Mouse (Mus musculus) ZHBTc4 (cell line): ENCODE data around the gene Plgrkt.

ENCODE experiments used
- DNase-seq: peaks from one replicate; pipeline ENCODE4 v3.0.0-alpha.2; 2011; ENCODE audit warnings: low read depth, low spot score

Plgrkt gene

DNA sequence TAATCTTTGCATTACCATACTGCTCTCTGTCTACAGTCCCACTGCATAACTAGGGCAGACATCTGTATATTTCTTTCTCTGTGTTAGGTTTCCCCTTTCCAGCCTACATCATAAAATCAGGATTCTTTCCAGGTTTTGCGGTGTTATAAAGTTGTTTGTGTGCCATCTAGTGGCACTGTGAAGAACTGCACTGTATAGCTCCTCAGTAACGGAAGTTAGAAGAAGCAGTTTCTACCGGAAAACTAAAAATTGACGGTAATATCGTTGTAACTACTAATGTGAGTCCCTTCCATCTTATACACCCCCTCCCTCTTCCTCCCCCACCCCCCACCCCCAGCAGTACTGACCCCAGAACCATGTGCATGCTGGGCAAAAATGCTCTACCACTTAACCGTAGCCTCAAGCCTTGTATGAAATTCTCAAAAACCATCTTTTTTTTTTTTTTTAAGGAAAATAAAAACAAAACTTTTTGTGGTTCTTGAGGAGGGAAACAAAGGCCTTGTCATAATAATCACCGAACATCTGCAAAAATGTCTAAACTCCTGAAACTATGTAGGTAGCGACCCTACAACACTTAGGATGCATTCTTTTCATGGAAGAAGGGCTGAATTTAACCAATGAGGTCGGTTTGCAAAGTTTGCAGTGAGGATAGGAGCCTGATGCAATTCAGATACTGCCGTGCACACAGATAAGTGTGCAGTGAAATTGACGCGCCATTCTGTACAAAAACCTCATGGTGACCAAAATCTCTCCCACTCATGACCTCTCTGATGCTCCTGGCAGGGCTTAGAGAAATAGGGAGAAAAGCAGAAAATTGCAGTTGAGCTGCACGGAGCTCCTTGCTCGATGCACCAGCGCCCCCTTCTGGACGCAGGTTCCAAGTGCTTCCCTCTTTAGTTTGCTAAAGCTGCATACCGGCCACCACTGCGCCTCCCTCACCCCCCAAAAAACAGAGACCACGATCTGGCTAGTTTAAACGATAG, 12.0 kb downstream of the Plgrkt start:
- peak; percentile 89 for DNase-seq

DNA sequence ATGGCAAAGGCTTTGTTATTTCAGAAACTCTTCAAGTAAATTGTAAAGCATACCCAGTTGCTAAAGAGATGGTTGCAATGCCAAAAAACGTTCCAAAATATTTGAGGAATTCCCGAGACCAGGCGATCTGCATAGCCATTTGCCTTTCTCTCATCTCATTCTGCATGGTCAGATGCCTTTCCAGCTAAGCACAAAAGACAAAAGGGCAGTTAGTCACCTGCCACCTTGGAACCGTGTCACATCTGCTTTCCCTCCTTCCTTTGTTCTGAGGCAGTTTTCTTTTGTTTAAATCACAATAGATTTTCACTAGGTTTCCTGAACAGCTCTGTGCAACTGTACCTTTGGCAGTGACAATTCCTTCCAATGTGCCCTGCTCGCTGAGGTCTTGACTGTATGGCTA, 16.2 kb downstream of the Plgrkt start:
- peak; percentile 84 for DNase-seq

DNA sequence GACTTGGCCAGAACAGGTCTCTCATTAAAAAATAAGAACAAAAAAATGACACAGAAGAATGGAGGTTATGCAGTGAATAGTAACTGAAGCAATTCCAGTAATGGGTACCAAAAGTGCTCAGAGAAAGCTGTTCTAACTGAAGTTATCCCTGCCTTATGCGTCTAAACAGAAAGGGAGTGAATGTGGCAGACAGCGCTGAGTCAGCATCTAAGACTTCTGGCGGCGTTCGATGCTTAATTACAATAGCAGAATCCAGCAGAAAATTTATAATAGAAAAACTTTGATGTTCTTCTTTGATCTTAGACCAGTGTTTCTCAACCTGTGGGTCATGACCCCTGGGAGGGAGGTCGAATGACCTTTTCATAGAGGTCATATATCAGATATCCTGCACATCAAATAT, 21.6 kb downstream of the Plgrkt start:
- no peak for DNase-seq

DNA sequence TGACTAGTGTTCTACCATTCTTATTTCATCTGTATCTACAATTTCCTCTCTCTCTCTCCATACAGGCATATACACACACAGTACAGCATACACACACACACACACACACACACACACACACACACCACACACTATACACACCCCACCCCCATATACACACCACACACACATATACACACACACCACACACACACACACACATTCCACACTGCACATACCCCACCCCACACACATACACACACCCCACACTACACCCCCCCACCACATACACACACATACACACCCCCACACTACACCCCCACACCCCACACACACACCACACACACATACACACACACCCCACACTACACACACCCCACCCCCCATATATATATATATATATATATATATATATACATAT, 22.3 kb downstream of the Plgrkt start:
- DNase-seq: no peak

DNA sequence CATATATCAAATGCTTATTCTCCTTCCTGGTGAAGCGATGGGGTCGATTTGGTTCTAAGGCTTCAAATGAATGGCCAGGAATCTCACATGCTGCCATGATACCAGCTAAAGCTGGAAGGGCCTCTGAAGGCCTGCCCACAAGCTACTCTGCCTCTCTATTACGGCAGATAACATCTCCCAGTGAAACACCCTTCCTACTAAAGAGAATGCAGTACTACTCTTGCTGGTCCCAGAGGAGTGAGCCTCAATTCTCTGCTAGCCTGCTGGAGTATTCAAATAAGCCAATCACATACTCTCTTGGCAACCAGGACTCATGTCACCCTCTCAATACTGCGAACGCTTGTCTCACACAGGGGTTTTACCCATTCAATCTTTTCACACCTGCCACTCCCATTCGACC, 24.9 kb downstream of the Plgrkt start:
- DNase-seq: no peak

DNA sequence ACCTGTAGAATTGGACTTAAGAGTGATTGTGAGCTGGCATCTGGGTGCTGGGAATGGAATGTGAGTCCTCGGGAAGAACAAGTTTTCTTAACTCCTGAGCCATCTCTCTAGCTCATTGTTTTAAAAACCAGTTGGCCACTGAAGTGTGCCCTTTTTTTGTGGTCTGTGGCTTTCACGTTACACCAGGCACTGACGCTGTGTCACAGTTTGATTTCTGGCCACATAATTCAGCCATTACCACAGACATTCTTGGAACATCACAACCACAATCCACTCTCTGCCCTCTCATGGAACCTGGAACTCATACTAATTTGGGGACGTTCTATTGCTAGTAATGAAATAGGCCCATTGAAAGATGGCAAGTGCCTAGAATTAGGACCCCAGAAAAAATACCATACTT, 26.2 kb downstream of the Plgrkt start:
- DNase-seq: no peak

DNA sequence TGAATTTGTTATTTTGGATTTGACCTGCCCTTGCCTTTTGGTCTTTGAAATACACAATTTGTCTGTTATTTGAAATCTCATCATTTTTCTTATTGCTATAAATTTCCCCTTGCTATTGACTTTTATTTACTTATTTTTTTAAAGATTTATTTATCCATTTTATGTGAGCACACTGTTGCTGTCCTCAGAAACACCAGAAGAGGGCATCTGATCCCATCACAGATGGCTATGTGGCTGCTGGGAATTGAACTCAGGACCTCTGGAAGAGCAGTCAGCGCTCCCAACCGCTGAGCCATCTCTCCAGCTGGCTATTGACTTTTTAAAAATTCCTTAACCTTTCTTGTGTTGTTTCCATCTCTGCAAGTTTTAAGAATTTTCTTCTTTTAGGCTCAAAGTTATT, 30.6 kb downstream of the Plgrkt start:
- peak; percentile 13 for DNase-seq

DNA sequence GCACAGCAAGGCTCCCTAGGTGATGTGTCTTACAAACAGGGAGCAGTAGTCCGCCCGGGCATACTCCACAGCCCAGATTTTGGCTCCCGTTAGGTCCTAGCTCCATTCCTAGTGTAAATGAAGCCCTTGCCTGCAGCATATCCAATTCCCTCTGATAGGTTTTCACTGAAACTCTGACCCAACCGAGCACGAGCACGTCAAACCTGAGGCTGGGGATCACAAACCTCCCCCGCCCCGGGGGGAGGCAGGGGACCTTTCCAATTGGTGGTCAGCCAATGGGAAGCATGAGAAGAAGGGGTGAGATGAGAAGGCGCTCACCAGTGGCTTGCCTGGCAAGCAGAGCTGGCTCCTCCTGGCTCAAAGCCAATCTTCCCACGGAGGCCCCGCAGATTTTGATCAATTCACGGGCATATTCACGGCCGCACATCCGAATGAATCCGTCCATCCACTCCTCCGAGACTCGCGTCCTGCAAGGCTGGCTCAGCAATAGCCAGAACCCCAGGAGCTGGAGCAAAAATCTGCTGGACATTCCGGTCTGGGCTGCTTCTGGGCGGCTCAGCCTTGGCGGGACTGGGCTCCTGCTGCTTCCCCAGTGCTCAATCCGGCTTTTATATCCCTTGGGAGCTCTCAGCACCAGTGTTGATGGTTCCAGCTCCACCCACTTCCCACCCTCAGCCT, 33.0 kb downstream of the Plgrkt start, which contains the start of gene Rln1:
Gene Rln1 (minus strand): TSS at position 603 of the 678 bp plus-strand sequence.
- peak; percentile 87 for DNase-seq

DNA sequence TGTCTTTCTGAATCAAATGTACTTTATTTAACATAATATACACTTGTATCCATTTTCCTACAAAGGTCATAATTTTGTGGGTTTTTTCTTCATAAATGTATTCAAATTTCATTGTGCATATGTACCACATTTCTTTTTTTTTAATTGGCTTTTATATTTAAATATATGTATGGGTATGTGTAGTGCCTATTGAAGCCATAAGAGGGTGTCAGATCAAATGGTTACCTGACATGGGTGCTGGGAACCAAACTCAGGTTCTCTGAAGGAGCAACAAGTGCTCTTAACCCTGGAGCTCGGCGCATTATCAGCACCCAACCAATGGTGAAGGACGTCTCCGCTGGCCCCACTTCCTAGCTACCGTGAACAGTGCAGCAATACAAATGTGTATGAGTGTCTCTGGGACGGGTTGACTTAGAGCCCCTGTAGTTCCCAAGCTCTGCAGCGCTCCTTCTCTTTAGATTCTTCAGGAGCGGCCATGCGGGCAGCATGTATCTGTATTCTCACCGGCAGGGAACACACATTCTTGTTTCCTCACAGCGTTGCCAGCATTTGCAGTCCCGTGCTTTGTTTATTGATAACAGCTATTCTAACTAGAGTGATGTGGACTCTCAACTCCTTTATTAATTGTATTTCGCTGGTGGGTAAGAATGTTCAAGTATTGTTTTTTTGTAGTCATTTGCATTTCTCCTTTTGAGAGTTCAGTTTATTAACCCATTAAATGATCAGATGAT, 40.2 kb downstream of the Plgrkt start:
- DNase-seq: peak; percentile 51

DNA sequence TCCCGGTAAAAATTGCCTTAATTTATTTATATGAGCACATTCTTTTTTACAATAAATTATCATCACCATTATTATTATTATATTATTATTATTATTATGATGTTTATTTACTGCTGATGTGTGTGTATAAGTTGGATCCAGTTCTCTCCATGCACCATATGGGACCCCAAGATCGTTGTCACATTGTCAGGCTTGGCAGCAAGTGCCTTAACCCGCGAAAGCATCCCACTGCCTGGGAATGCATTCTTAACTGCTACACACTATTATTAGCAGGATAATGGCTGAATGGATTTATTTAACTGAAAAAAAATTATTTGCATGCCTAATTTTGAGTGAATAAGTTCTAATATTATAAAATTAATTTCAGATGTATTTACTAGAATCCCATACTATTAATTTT, 40.8 kb downstream of the Plgrkt start:
- DNase-seq: no peak

DNA sequence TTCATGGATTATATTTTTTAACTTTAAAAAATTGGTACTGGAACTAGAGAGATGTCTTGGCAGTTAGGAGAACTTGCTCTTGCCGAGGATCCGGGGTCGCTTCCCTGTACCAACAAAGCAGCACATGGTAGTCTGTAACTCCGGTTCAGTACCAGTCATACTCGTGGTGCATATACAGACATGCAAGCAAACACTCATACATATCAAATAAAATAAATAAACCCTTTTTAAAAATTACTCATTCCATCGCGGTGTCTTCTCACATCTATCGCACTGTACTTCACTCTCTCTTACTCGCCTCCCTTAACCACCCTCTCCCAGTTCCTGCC, 41.4 kb downstream of the Plgrkt start:
- DNase-seq: no peak

DNA sequence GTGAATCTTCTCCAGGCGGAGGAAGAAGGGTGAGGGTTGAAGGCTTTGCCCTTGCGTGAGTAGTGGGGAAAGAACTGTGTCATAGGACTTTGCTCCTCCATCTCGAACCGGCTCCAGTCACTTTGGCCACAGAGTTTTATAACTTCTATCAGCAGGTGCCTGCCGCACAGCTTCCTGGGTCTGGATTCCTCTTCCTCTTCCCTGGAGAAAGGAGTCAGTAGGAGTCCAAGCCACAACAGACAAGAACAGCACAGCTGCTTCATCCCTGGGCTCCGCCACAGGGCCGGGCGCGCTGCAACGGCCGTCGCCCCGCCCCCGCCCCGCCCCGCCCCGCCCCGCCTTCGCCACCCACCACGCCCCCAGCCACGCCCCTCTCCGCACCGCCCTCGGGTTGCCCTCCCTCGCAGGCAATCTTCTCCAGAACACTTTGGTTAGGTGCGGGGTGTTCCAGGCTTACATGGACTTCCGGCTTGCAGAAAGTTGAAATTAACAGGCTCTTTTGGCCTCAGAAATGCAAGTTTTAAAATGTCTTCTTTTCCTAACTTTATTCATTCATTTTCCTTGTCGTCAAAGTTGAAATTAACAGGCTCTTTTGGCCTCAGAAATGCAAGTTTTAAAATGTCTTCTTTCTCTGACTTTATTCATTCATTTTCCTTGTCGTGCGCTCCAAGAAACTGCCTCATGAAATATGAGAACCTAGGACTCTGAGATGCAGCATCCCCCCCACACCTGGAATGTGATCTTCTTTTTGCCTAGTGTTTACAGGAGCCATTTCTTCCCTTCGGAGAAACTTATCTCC, 41.9 kb downstream of the Plgrkt start, which contains the start of gene Insl6:
Gene Insl6 (minus strand): TSS at position 304 of the 799 bp plus-strand sequence.
- peak; percentile 78 for DNase-seq

DNA sequence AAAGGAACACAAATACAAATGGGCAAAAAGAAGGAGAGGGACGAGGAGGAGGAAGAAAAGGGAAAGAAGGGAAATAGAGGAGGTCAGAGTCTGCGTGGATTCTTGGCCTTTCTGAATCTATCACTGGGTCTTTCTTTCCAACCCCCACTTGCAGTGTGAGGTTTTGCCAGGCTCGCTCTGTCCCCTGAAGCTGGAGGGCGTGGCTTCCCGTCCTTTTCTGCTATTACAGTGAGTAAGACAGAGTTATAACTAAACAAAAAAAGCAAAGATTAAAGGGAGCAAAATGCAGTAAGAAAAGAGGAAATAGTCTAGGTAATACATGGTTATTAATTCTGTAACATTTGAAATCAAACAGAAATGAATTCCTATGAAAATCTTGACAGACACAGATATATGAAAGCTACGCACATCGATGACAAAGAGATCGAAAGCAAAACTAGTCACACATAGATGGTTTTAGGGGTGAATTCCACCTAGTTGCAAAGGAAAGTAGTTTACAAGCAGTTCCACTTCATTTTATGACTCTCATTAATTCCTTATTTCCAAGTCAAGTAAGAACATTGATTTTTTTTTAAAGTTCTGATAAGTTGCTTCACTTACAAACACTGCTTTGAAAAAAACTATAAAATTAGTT, 43.7 kb downstream of the Plgrkt start:
- DNase-seq: no peak

DNA sequence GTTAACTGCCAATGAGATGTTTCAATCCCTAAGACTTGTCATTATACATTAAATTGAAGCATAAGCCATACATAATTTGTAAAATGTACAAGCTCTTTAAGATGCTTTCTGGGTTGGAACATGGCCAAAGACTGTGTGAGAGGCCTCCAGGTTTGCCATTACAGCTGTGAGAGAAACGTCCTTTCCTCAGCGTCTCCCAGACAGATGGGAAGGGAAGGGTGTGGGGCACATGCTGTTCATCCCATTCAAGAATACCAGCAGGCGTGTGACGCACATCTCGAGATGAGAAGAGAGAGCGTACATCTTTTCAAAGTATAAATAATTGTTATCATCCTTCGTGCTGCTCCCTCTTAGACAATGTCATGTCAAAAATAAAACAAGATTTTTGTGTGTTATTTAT, 54.5 kb downstream of the Plgrkt start:
- DNase-seq: no peak

DNA sequence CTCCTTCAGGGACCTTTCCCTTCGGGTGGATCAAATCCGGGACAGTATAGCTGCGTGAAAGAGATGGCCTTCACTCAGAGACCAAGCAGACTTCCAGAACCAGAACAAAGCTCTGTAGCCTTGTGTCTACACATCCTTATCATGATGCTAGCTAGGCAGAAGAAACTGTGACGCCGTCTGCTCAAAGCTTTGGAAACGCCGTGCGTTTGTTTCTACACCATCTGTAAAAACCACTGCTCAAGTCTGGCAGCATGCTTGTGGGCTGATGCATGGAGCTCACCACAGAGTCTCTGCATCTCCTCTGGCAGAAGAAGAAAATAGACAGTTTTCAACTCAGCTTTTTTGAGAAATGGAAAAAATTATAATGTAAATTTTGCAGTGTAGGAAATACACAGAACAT, 55.4 kb downstream of the Plgrkt start:
- DNase-seq: no peak

DNA sequence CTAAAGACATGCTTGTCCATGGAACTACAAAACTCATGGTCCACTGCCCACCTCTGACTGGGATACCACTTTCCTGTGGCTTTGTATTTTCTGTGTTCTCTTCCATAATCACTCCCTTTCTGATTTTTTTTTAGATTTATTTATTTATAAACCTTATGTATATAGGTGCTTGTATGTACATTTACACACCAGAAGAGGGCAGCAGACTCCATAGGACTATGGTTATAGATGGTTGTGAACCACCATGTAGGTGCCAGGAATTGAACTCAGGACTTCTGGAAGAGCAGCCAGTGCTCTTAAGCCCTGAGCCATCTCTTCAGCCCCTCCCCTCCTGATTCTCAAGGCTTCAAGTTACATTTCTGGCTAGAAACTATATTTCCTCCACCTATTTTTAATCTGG, 58.4 kb downstream of the Plgrkt start:
- DNase-seq: no peak

DNA sequence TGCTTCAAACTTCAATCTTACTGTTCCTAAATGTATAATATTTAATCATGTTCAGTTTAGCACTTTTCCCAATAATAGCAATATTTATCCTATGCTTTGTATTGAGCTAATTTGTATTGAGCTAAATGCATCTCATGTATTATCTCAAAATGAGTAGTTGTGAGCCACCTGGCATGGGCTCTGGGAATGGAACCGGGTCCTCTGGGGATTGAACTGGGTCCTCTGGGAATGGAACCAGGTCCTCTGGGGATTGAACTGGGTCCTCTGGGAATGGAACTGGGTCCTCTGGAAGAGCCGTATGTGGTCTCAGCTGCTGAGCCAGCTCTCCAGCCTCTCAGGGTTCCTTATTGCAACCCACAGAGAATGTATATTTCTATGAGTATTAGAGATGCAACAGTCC, 65.1 kb downstream of the Plgrkt start:
- DNase-seq: no peak

DNA sequence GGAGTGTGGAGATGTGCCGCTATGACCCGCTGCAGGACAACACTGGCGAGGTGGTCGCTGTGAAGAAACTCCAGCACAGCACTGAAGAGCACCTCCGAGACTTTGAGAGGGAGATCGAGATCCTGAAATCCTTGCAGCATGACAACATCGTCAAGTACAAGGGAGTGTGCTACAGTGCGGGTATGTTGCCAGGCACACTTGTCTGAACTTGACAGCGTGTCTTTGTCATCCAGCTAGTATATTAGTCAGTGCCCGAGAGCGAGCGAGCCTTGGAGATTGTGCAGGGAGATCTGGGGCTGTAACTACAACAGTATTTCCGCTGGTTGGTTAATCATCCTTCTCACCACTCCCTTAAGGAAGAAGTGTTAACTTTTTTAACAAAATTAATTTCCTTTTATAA, 66.3 kb downstream of the Plgrkt start:
- DNase-seq: no peak
